Mouse (Mus musculus): ENCODE results near the gene Neu1.
"Not testable (repeated sequence)": the region's sequence is repeated elsewhere in the genome, so short reads cannot be mapped to it uniquely, and the experiment has no call there.

The Neu1 gene

DNA sequence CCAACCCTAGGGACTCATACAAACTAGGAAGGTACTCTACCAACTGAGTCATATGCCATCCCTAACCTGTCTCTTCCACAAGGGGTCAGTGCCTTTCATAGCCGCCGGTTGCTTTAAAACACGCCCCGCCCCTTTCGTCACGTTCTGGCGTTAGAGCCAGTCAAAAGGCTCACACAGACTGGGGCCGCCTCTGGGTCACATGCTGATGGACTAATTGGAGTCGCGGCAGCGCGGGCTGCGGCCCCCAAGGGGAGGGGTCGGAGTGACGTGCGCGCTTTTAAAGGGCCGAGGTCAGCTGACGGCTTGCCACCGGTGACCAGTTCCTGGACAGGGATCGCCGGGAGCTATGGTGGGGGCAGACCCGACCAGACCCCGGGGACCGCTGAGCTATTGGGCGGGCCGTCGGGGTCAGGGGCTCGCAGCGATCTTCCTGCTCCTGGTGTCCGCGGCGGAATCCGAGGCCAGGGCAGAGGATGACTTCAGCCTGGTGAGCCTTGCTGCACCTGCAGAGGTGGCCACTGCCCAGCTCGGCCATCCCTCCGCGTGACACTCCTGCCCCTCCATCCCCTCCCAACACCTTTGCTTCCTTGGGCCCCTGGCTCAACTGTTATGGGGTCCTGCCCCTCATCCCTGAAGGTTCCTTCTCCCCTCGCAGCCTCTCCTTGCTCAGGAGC, at the start of gene Neu1:
Gene Neu1 (plus strand): TSS at position 193 of the 674 bp plus-strand sequence.
- peak; percentile 75 for DNase-seq (ENCODE audit: low read depth, low spot score)

DNA sequence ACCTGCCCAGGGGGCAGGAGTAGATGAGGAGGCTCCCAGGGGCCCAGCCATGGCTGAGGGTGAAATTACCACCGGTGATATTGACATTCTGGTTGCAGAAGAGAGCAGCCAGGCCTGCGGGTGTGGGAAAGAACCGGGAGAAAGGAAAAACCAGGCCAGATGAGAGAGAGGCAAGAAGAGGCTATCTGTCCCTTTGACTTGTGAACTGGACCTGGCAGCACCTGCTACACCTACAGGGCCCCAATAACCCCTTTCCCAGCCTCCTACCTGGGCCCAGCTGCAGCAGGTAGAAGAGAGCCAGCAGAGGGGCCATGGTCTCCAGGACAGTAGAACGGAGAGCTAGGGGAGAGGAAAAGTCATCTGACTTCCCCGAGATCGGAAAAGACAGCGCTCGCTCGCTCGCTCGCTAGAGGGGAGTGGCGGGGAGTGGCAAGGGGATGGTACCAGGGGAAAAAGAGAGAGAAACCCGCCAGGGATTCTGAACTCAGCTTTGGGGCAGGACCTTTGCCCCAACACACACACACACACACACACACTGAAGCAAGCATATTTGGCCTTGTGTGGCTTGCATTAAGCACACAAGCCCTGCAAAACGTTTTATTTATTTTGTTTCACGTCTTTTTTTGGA, 49.3 kb upstream of the Neu1 start, which contains the start of gene Gm20547:
Gene Gm20547 (minus strand): TSS at position 360 of the 628 bp plus-strand sequence.
- no peak for DNase-seq (ENCODE audit: low read depth, low spot score)

DNA sequence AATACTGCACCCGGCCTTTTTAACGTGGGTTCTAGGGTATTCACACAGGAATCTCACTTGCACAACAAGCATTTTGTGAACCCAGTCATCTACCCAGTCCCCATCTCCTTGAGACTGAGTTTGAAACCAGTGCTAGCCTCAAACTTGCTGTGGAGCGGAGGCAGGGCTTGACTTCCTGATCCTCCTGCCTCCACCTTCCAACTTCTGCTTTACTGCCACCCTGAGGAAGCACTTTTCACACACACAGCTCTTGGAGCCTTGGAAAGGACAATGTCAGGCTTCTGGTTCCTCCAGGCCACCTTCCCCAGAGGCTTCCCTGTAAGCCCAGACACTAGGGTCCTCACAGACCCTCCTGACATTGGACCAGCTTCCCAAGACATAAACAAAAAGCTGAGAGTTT, 47.7 kb upstream of the Neu1 start:
- no peak for DNase-seq (ENCODE audit: low read depth, low spot score)

- DNase-seq (ENCODE audit: low read depth, low spot score) = no peak
Measured at GRCm38 (mm10) chr17:34884704-34885103, 46.3 kb upstream of the Neu1 start.

DNA sequence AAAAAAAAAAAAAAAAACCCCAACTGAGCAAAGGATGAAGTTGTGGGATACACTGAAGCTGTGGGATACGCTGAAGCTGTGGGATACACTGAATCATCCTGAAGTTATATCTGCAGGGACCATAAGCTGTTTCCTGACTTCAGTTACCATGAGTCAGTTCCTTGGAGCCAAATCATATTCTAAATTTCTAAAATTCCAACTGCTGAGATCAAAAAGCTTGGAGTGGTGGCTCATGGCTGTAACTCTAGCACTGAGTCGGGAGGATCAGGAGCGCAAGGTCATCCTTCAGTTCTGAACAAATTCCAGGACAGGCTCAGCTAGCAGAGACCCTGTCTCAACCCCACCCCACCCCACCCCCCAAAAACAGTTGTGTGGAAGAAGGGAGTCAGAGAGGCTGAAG, 45.4 kb upstream of the Neu1 start:
- DNase-seq (ENCODE audit: low read depth, low spot score) = no peak

- DNase-seq (ENCODE audit: low read depth, low spot score) = no peak
Measured at GRCm38 (mm10) chr17:34887942-34888341, 43.1 kb upstream of the Neu1 start.

- DNase-seq (ENCODE audit: low read depth, low spot score) = no peak
Measured at GRCm38 (mm10) chr17:34890074-34890743, 40.8 kb upstream of the Neu1 start.

- no peak for DNase-seq (ENCODE audit: low read depth, low spot score)
Measured at GRCm38 (mm10) chr17:34891377-34891776, 39.7 kb upstream of the Neu1 start.

DNA sequence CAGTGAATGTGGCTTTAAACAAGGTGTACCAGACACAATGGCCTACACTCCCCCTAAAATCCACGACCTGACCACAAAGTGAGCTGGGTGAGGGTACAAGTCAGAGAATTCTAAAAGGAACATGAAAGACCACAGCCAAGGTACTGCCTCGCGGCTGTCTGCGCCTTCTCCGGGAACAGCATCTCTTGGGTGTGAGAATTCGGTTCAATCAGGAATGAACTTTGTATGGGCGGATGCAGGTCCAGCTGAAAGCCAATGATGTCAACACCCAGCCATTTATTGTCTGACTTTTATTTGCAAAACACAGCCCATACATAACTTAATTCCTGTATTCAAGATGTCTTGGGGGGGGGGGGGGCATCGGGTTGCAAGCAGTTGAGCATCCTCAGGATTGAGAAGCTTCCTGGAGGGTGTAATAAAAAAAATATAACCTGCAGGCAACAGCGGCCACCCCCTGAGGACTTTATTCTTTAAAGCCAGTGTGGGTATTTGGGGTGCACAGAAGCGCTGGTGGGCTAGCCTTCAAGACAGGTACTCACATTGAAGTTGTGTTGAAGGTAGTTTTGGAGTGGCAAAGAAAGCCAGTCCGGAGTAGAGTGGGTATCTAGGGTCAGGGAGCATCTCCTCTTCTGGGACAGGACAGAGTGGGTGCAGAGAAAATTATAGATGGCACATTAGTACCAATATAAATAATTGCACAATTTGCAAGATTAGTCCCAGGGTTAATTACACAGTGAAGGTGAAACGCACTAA, 37.8 kb upstream of the Neu1 start:
- no peak for DNase-seq (ENCODE audit: low read depth, low spot score)

GRCm38 (mm10) chr17:34894074-34894597, 36.9 kb upstream of the Neu1 start:
- DNase-seq (ENCODE audit: low read depth, low spot score) = peak; percentile 55

DNA sequence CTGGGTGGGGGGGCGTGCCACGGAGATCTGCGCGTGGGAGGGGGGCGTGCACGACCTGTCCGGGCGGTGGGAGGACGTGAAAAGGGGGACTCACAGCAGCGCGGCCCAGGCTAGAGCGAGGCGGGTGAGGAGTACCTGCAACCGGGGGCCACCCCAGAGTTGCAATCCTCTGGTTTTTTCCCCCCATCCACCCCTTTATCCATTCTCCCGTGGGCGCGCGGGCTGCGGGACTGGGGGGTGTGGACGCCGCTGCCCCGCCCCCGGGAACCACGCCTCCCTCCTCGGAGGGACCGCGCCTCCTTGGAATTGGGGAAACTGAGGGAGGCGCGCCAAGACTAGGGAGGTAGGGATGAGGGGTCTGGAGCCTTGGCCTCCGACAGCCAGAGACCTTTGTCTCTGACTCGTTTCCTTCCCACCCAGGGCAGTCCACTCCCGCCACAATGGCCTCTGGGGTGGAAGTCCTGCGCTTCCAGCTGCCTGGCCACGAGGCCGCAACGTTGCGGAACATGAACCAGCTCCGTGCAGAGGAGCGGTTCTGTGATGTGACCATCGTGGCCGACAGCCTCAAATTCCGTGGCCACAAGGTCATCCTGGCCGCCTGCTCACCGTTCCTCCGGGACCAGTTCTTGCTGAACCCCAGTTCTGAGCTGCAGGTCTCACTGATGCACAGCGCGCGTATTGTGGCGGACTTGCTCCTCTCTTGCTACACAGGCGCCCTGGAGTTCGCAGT, 36.1 kb upstream of the Neu1 start:
- no peak for DNase-seq (ENCODE audit: low read depth, low spot score)

DNA sequence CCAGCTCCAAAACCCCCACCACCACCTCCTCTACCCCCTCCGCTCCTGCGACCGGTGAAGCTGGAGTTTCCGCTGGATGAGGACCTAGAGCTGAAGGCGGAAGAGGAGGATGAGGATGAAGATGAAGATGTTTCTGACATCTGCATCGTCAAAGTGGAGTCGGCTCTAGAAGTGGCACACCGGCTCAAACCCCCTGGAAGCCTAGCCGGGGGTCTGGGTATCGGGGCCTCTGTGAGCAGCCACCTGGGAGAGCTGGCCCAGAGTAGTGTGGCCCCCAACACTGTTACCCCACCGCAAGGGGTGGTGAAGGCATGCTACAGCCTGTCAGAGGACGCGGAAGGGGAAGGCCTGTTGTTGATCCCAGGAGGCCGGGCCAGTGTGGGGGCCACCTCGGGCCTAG, 35.3 kb upstream of the Neu1 start:
- no peak for DNase-seq (ENCODE audit: low read depth, low spot score)

DNA sequence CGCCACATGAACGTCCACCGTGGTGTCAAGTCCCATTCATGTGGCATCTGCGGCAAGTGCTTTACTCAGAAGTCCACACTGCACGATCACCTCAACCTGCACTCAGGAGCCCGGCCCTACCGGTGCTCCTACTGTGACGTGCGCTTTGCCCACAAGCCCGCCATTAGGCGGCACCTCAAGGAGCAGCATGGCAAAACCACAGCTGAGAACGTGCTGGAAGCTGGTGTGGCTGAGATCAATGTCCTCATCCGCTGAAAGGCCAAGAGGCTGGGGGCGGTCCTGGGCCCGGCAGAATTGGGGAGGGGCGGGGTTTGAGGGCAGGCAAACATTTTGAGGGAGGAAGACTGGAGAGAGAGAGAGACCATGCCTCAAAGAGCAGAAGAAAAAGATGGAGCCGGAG, 34.7 kb upstream of the Neu1 start:
- no peak for DNase-seq (ENCODE audit: low read depth, low spot score)

DNA sequence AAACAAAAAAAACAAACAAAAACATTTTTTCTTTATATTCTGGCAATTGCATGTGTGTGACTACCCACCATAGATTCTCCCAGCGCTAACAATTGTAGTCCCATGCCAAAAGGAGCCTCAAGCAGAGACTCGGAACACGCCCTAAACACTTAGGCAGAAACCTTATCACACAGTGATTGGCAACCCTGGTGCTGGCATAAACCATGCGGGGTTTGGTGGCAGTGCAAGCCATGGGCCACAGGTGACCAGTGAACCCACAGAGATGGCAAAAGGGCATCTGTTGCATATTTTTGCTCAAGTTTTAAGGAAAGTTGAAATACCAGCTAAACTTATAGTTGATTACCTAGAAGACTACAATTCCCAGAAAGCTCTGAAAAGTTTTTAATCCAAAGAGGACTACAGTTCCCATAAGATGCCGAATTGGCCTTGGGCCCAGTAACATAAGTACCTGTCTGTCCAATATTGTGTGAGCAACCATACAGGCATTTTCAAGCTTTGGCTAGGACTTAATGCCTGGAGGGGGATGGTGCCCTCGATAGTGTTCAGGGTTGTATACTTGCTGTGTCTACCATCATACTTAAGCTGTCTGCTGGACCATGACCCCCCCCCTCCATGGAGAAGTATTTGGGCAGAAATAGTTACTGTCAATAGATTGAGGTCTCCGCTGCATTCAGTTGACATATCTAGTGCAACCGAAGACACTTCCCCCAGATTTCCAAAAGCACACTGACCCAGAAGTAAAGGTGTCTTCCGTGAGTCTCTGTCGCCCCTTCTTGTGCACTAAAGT, 33.5 kb upstream of the Neu1 start:
- no peak for DNase-seq (ENCODE audit: low read depth, low spot score)

GRCm38 (mm10) chr17:34898160-34898586, 32.9 kb upstream of the Neu1 start, which contains the start of the genes C2 and Ehmt2:
Gene C2, minus strand, starts transcription at chr17:34898265.
Gene Ehmt2, plus strand, starts transcription at chr17:34898469.
- peak; percentile 36 for DNase-seq (ENCODE audit: low read depth, low spot score)

GRCm38 (mm10) chr17:34898706-34899052, 32.4 kb upstream of the Neu1 start:
- DNase-seq (ENCODE audit: low read depth, low spot score) = no peak

DNA sequence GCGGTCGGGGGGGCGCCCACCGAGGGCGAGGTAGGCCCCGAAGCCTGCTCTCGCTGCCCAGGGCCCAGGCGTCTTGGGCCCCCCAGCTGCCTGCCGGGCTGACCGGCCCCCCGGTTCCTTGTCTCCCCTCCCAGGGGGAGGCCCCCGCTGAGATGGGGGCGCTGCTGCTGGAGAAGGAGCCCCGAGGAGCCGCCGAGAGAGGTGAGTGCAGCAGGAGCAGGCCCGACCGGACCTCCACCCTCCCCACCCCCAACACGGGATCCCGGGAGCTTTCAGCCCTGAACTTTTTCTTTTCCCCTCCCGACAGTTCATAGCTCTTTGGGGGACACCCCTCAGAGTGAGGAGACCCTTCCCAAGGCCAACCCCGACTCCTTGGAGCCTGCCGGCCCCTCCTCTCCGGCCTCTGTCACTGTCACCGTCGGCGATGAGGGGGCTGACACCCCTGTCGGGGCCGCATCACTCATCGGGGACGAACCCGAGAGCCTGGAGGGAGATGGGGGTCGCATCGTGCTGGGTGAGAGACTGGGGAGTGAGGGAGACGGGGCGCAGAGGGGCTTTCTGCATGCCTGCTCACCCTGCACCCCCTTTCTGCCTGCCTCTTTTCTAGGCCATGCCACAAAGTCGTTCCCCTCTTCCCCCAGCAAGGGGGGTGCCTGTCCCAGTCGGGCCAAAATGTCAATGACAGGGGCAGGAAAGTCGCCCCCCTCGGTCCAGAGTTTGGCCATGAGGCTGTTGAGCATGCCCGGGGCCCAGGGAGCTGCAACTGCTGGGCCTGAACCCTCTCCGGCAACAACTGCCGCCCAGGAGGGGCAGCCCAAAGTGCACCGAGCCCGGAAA, 31.8 kb upstream of the Neu1 start:
- DNase-seq (ENCODE audit: low read depth, low spot score) = no peak

- DNase-seq (ENCODE audit: low read depth, low spot score) = no peak
Measured at GRCm38 (mm10) chr17:34899890-34900243, 31.2 kb upstream of the Neu1 start.

DNA sequence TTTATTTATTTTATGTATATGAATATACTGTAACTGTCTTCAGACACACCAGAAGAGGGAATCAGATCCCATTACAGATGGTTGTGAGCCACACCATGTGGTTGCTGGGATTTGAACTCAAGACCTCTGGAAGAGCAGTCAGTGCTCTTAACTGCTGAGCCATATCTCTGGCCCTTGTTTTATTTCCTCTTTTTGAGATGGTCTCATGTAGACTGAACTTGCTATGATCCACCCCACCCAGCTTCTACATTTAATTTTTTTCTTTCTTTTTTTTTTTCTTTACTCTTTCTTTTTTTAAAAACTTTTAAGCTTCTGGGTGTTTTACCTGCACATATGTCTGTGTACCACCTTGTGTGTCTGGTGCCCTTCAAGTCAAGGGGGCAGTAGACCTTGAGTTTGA, 30.2 kb upstream of the Neu1 start:
- DNase-seq (ENCODE audit: low read depth, low spot score) = not testable (repeated sequence)
